Mouse (Mus musculus) common myeloid progenitor, adult 5-6 weeks (primary cell): ENCODE results near the gene Mylk3. TPM values are rescaled to one million over a fixed set of nuclear protein-coding genes. Genes with fewer than 3 reads are reported as not detected.

ENCODE experiments used
- ATAC-seq: replicated peaks from 2 replicates; pipeline ENCODE4 v1.8.0; 2016; ENCODE audit warnings: low read depth, mild to moderate bottlenecking, moderate TSS enrichment, inconsistent platforms; ENCODE audit not compliant: poor library complexity, severe bottlenecking
- total RNA-seq: library from RNA; stranded (forward); fragments of 200-1000, 187-1606 nt; gene quantifications from 2 replicates; pipeline ENCODE4 v1.2.3, GENCODE M21; 2017

Gene Mylk3
- total RNA-seq, 1 experiment from 2014 or later: 15.0 TPM

DNA sequence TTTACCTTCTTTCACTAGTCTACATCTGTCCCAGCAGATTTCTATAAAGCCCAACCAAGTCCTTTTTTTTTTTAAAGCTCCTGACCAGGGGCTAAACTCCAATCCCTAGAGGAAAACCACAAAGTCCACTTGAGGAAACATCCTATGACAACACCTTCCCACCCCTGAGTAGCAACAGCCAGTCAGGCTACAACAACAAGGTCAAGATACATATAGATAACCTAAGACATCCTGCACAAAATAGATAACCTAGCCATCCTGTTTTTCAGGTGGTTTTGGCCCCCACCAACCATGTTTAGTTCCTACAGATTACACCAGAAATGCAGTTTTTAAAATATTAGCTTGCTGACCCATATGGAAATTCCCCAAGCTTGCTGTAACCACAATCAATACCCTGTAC, 51.0 kb downstream of the Mylk3 start:
- no peak for ATAC-seq

DNA sequence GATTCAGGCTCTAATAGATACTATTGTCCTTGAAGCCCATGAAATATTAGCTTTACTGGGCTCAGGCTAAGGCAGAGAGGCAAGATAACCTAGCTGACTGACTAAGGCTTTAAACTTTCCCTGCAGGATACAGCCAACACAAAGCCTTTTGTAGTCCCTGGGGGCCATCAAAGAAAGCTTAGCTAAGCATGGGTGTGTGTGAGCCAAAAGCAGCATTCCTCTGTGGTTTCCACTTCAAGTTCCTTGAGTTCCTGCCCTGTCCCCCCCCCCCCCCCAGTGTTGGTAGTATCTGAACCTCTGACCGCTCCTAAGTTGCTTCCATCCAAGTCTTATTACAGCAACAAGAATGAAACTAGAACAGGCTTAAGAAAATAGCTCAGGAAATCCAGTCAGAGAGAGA, 56.6 kb downstream of the Mylk3 start:
- no peak for ATAC-seq

DNA sequence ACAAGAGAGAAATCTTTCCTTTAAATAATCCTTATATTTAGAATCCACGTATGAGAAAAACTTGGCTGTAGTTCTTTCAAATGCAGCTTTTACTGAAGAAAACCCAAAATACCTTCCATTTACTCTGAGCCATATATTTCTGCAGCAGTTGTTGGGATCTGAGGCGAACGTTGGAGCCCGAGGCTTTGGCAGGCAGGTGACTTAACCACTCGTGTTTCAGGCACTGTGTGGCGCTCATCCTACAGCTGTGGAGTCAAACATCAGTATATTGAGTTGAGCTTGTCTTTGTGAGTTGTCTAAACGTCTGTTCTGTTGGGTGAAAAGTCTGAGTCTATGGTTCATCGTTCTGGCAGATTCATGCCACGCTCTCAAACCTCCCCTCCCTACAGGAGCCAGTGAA, 59.1 kb downstream of the Mylk3 start:
- no peak for ATAC-seq

DNA sequence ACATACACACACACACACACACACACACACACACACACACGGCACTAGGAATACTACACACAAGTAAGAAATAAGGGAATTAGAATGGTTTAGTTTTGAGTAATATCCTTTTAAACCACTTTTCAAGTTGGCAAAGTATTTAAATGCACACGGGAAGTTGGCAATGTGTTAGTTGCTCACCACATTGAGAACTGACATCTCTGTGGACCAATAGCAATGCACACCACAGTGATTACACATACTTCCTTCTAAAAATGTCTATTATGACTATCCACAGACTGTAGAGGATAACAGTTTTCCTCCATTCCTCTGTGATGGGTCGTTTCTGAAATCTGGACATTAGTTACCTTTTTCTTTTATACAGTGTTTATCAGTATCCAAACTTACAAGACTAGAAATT, 63.1 kb downstream of the Mylk3 start:
- ATAC-seq: 0 out of 2 replicates have a peak, but pooled peaks have one; percentile 50

DNA sequence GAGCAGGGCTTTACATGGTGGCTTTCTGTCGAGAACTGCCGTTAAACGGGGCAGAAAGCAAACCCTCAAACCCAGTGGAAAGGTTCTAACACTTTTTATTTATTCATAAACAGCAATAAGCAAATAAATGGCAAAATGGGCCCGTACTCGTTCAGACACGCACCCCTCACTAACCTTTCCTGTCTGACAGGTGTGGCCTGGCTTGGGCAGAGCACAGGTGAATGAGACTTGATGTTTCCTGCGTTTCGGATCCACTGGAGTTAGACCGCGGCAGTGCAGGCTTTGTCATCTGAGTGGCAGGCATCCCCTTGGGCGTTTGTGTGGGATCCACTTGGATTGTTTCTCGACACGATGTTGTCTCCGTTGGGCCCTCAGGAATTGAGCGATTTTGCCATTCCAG, 64.2 kb downstream of the Mylk3 start:
- no peak for ATAC-seq

DNA sequence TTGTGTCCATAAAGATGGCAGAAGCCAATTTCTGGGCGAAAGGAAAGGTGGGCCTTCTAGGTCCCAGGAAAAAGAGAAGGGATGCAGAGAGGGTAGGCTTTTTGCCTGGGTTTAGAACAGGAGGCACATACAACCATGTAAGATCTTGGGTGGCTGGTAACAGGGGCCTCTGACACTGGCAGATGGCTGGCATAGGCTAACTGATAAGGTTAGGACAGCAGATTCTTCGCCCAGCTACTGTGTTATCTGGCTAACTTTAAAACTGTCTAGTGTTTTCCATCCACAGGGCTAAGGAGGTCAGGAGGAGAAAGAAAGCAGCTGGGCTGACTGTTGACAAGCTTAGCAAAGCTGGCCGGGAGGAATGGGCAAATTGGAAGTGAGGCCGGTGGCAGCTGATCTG, 67.6 kb downstream of the Mylk3 start:
- peak; percentile 81; the same call in 1 of the 2 replicates for ATAC-seq

DNA sequence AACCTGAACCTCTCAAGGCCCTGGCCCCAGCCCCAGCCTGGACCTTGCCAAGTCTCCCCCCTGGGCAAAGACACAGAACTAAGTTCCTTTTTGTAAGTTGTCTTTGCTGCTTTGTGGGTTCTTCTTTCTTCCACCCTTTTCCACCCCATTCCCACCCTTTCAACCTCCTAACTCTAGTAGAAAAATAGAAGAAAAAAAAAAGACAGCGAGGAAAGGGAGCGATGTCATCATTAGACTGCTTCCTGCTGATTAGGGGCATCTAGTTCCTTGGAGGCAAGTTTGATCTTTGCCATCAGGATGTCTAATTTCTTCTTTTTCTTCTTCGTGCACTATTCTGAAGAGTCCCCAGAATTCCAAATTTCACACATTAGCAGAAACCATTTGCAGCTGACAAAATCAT, 73.1 kb downstream of the Mylk3 start:
- ATAC-seq: no peak

DNA sequence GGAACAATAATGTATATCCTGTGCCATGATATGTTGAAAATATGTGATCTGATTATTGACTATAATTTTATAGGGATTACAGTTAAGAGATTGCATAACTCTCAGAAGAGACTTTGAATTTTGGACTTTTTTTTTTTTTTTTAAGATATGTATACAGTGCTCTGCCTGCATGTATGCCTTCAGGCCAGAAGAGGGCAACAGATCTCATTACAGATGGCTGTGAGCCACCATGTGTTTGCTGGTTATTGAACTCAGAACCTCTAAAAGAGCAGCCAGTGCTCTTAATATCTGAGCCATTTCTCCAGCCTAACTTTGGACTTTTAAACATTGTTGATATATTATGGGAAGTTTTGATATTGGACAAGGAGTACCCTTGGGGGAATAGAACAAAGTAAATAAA, 74.4 kb downstream of the Mylk3 start:
- ATAC-seq: peak; percentile 65

DNA sequence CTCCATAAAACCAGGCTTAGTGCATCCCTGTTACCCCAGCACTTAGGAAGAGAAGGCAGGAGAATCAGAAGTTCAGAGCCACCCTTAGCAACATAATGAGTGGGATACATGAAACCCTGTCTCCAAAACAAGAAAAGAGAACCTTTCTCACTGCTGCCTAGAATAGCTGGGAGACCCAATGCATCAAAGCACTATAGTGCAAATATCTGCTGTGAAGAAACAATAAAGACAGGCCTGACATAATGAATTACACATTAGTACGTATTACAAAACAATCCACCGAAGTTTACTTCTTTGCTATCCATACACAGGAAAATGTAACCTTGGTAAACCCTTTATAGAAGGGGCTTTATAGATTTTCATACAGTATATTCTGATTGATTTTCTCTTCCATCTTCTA, 77.6 kb downstream of the Mylk3 start:
- no peak for ATAC-seq

DNA sequence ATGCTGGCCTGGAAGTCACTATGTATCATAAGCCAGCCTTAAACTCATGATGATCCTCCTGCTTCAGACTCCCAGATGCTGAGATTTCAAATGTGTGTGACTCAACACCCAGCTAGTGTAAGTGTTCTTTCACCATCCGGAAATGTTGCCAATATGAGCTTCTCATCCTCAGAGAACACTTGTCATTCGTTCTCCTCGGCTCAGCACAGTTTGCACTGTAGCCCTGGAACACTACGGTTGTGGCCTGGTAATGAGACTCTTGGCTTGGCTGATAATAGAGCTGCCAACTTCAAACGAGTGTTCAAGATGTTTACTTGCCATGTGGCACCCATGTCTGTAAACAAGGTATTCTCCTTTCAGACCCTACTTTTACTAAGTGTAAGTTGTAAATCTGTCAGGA, 82.6 kb downstream of the Mylk3 start:
- no peak for ATAC-seq

DNA sequence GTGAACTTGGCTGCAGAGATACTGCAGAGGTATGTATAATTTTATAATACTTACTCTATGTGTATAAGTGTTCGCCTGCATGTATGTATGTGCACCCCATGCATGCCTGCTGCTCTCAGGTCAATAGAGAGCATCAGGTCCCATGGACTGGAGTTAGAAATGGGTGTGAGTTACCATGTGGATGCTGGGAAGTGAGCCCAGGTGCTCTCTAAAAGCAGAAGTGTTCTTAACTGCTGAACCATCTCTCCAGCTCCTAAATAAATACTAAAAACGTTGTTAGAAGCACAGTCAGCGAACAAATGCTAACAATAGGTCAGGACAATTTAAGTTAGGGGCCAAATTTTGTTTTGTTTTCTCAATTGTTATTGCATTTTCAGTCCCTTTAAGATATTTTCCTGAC, 83.2 kb downstream of the Mylk3 start:
- no peak for ATAC-seq

DNA sequence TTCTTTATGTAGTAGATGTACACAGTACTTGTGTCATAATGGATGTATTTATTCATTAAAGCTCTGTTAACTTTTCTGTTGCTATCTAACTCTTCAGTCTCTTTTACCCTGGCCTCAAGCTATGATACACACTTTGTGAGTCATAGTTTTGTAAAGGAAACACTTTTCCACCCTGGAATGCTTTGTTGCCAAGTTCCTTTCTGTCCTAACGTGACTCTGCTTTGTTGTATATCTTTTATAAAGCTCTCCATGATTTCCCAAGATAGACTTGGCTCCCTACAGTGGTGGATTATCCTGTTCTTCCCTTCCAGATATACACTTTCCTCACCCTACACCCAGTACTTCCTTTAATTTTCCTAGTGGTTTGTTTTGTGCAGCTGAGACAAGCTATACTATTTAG, 84.2 kb downstream of the Mylk3 start:
- ATAC-seq: no peak

DNA sequence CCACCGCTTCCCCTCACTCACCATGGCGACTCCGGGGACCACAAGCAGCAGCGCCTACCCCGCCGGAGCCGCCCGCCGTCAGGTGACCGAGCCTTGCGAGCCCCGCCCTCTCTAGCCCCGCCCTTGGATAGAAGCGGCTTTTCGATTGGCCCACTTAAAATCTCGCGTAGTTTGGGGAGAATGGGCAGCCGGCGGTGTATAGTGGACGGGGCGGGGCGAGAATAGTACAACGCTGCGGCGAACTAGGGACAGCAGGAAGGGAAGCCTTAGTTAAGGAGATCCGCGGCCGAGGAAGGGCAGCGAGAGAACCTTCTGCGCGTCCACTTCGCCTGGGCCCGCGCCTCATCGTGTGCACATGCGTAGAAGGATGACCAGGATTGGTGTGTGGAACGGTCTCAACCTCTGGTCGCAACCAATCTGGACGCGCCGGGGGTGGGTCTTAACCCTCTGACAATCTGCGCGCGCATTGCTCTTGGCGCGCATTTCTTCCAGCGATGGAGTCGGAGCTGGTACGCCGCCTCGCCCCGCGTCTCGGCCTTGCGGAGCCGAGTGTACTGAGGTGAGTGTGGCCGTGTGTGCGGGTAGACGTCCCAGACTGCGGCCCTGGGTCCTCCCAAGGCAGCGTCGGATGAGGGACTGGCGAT, 86.6 kb downstream of the Mylk3 start, which contains the start of the genes Orc6 and Vps35:
Gene Orc6 (plus strand): TSS at position 199 of the 644 bp plus-strand sequence.
Gene Vps35 (minus strand): TSS at position 369 of the 644 bp plus-strand sequence.
- peak; percentile 89 for ATAC-seq

DNA sequence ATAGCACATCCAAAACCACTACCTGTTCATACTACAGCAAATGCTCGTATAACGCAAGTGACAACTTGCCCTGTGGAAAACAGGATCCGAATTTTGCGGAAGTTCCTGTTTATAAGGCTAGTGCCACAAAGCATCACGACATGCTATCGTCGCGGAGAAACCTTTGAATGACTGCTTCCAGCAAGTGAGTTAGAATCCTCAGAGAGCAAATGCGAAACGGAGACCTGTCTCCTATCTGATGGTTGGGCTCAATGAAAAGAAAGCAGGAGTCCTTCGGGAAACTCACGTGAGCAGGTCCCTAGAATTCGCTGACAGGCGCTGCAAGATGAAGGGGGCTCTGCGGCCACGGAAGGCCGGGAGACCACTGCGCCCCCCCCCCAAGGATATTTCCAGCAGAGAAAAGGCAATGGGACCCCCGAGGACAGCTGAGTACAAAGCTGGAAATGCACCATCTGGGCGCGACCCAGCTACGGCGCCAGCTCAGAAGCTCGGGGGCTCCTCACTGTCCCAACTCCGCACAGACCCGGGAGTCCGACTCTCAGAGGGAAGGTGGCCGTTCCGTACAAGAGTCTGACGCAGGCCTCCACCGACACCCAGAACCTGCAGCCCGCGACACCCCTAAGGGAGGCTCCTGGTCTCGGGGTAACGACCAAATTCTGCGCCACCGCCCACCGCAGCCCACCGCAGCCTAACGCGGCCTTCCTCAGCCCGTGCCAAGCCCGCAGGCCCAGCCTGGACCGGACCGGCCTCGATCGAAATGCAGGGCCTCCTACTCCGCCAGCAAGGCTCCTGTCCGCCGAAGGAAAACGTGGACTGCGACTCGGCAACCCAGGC, 87.3 kb downstream of the Mylk3 start:
- ATAC-seq: peak; percentile 33

DNA sequence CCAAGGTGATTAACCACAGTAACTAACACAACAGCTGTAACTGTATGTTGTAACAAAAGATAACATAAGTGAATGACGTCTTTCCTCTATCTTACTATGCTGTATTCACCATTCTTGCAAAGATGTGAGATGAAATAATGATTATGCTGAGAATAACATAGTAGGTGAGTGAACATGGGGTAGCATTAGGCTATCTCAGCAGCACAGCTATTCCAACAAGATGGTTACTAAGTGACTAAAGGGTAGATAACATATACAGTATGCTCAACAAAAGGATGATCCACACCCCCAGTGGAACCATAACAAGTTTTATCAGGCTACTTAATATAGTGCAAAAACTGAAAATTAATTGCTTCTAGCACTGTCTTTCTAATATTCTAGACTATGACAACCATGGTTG, 99.3 kb downstream of the Mylk3 start:
- no peak for ATAC-seq

Other genes starting within 250 kb of the Mylk3 start
- not detected in 2 replicates for gene Cks1brt, start 234.4 kb downstream of the Mylk3 start, total RNA-seq
- gene Olfr371, start 160.4 kb downstream of the Mylk3 start, total RNA-seq: not detected in 2 replicates
- 106 and 117 TPM in 2 replicates for gene Orc6, start 86.7 kb downstream of the Mylk3 start, total RNA-seq
- 137 and 140 TPM in 2 replicates for gene Vps35, start 86.5 kb downstream of the Mylk3 start, total RNA-seq
- gene 4921524J17Rik, start 46.5 kb upstream of the Mylk3 start, total RNA-seq: 79.4 and 79.9 TPM in 2 replicates
- 1.1 and 3.7 TPM in 2 replicates for gene Gpt2, start 106.2 kb upstream of the Mylk3 start, total RNA-seq
- 111 and 117 TPM in 2 replicates for gene Dnaja2, start 169.0 kb upstream of the Mylk3 start, total RNA-seq